Mouse (Mus musculus) embryonic fibroblast, embryonic 13.5 days (primary cell): ENCODE data around the gene Rps6kb1. TPM values are rescaled to one million over a fixed set of nuclear protein-coding genes. Genes with fewer than 3 reads are reported as not detected.
A peak's percentile ranks its signal among the peaks of the same experiment; 100 is the strongest.

Source experiments
- H3K27ac ChIP-seq: 2 replicates; pipeline ENCODE4 v1.5.1; 2012; ENCODE audit warnings: low read length, control low read depth, inconsistent platforms; ENCODE audit not compliant: insufficient read depth
- H3K4me1 ChIP-seq: 2 replicates; pipeline ENCODE4 v1.6.1; 2011; ENCODE audit warnings: low read length; ENCODE audit not compliant: control insufficient read depth, insufficient read depth
- H3K4me3 ChIP-seq: 2 replicates; pipeline ENCODE4 v1.5.1; 2011; ENCODE audit warnings: mild to moderate bottlenecking, control low read depth, low read length; ENCODE audit not compliant: insufficient read depth
- CTCF ChIP-seq: IDR thresholded peaks from 2 replicates; pipeline ENCODE4 v1.5.1; 2011; ENCODE audit warnings: mild to moderate bottlenecking, control low read depth, low read length, moderate library complexity, borderline replicate concordance; ENCODE audit not compliant: insufficient read depth
- POLR2A ChIP-seq: IDR thresholded peaks from 2 replicates; pipeline ENCODE4 v1.6.1; 2011; ENCODE audit warnings: low read depth, mild to moderate bottlenecking, control low read depth, low read length, moderate library complexity
- polyA plus RNA-seq: library from polyadenylated mRNA; stranded (reverse); fragments of >200 nt; gene quantifications from 2 replicates; pipeline ENCODE4 v1.2.4, GENCODE M21; 2011; ENCODE audit warnings: low read depth; ENCODE audit not compliant: missing spikeins, insufficient read length

The Rps6kb1 gene
- polyA plus RNA-seq, 1 experiment, result 70.3 TPM

DNA sequence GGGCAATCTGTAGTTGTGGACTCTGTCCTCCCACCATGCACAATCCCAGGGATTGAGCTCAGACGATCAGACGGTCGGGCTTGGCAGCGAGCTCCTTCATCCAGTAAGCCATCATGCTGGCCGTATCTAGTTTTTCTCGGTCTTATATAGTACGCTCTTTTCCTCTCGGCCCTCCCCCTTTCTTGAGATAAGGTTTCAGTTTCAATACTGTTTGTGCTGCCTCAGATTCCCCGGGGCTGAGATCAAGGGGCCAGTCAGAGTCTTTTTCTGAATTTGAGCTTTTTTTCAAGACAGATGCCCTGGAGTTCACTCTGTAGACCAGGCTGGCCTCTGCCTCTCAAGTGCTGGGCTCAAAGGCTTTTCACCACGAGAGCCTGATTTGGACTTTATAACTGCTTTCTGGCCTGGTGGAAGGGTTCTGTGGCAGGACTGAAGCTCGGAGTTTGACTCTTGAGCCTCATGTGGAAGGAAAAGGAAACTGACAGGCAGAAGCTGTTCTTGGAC is 36.7 kb upstream of the Rps6kb1 start:
- Histone ChIP-seq H3K4me1 (peaks cover 12% of the 10 kb centered on the region), H3K27ac (peak overlapping the region; percentile 100)
- TF ChIP-seq POLR2A, result peak; percentile 88
- TF ChIP-seq CTCF, result no peak

DNA sequence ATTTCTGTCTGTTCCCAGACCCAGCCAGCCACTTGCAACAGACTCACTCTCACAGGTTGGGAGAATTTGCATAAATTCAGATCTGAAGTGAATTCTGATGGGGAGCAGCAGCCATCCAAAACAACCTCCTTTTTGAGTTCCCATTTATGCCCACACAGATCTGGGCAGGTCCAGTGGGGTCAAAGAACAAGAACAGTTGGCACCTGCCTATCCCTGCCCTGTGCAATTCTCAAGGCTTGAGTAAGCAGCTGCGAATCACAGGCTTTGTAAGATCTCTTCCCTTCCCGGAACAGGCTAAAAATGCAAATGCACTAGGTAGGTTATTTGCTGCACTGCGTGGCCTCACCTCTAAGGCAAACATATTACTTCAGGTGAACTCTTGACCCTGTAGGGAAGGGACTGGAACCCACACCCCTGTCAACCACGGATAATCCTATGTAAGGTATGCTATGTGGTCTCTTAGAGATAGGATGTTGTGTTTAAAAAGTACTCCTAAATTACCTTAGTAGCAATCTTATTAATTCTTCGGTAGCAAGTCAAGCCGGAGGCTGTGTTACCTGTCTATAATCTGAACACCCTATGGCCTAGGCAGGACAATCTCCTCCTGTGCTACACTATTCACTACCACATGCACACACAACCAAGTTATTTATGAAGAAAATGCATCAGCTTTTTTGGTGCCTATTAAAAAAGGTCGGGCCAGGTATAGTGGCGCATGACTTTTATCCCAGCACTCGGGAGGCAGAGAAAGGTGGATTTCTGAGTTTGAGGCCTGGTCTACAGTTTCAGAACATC is 35.9 kb upstream of the Rps6kb1 start:
- TF ChIP-seq POLR2A (peak; percentile 90), CTCF (no peak)
- H3K4me3 ChIP-seq, result no peak overlapping the region
- peak overlapping the region; percentile 100 for H3K27ac ChIP-seq
- peaks cover 19% of the 10 kb centered on the region for H3K4me1 ChIP-seq

More for the DNA sequence above, 36.7 kb upstream of the Rps6kb1 start:
- H3K4me3 ChIP-seq, result no peak overlapping the region

DNA sequence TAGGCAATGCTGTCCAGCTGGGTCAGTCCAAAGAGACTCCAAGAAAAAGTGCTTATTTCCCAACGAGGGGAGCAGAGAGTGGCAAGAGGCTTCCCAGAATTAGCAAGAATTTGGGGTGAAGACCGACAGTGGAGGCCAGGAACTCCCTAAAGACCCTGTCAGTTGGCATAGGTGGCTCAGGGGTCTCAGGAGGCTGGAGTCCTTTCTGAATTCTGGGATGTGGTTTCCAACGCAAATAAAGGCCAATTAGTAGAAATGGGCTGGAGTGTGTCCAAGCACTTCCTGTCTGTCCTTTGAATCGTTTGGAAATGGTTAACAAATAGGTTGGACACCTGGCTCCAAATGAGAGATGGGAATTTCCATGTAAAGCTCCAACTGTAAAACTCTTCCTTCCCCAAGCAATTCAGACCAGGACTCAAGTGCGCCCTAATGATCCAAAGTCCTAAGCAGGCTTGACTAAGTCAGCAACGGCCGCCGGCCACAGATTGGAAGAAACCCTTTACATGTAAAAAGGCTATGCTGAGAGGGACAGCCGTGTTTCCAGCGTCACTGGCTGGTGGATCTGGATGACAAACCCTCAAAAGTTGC is 35.2 kb upstream of the Rps6kb1 start:
- no peak; the same call in 1 of the 2 replicates for TF ChIP-seq POLR2A
- no peak for TF ChIP-seq CTCF
- H3K27ac ChIP-seq, result peak overlapping the region; percentile 100
- H3K4me3 ChIP-seq, result no peak overlapping the region
- peaks cover 20% of the 10 kb centered on the region for H3K4me1 ChIP-seq

DNA sequence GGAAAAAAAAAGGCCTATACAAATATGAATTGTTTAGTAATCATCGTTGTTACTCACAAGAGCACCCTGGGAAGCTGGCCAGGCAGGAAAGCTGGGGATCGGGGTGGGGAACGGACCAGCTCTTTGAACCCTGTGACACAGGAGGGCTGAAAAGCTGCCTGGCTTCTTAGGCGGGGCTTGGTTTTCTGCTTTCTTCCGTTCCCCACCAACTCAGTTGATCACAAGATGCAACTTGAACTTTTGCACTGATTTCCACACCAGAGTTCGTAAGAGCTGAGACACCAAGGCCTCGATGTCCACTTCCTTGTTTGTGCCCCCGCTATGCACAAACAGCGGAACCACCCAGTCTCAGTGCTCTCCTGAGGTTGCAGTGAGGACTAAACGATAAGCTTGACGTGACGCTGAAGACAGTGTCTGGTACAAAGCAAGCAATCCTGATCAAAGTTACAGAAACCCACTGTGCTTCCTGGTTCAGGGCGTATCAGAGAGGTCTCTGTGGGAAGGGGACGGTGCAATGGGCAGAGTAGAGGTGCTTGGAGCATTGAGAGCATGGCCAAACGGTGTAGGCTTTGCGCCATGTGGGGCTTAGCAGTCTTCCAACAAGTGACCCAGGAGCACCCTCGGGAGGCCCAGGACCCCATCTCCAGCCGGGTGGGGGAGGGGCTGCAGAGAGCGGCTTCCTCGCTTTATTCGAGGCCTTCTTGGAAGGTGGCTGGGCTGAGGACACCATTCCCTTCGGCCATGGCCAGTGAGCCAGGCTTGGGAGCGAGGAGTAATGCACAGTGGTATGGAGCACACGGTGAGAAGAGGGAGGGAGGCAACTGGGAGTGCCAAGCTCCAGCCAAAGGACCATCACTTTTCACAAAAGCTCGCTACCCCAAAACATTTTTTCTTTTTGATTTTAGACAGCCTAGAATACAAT is 34.5 kb upstream of the Rps6kb1 start:
- Histone ChIP-seq H3K4me1 (peaks cover 20% of the 10 kb centered on the region), H3K27ac (peak overlapping the region; percentile 100), H3K4me3 (no peak overlapping the region)
- TF ChIP-seq POLR2A (peak; percentile 79), CTCF (no peak)

DNA sequence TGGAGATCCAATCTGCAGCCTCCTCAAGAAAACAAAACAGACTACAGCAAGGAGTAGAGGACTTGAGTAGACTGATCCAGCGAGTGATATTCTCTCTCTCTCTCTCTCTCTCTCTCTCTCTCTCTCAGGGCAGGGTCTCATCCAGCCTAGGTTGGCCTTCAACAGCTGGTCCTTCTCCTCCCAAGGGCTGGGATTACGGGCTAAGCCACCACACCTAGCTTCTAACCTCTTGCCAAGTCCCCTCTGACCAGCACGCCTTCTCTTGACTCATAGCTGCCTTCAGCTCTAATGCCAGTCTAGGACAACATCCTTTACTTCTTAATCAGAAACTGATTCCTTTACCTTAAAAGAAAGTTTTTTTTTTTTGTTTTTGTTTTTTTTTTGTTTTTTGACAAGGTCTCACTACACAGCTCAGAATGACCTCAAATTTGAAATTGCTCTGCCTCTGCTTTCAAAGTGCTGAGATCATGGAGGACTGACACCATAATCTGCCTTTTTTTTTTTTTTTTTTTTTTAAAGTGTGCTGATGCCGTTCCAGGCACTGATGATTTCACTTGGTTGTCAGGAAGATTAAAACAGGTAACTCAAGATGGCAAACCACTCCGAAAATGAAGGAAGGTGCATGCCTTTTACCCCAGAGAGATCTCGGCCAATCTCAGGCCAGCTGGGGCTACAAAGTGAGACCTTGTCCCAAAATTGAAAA is 33.7 kb upstream of the Rps6kb1 start:
- no peak overlapping the region for H3K4me3 ChIP-seq
- TF ChIP-seq CTCF, result no peak
- peak; percentile 52 for TF ChIP-seq POLR2A
- H3K27ac ChIP-seq, result peak overlapping the region; percentile 100
- peaks cover 20% of the 10 kb centered on the region for H3K4me1 ChIP-seq

DNA sequence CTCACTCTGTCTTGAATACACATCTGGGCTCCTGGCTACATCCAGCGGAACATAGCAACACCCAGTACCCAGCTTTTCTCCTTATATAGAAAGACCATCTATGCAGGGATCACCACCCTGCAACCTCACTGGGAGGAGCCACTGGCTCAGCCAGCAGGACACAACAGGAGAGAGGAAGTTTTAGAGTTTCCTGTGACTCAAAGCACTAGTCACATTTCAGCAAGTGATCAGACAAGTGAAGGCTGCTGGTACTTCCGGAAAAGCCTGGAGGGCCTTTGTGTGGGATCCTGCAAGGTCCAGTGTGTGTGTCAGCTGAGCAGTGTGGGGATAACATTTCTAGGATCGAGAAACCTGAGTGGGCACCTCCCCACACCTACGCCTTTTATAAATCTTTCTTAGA is 32.6 kb upstream of the Rps6kb1 start:
- no peak; the same call in none of the 2 replicates for TF ChIP-seq POLR2A
- Histone ChIP-seq H3K4me3 (no peak overlapping the region), H3K27ac (peak overlapping the region; percentile 100), H3K4me1 (peaks cover 20% of the 10 kb centered on the region)

DNA sequence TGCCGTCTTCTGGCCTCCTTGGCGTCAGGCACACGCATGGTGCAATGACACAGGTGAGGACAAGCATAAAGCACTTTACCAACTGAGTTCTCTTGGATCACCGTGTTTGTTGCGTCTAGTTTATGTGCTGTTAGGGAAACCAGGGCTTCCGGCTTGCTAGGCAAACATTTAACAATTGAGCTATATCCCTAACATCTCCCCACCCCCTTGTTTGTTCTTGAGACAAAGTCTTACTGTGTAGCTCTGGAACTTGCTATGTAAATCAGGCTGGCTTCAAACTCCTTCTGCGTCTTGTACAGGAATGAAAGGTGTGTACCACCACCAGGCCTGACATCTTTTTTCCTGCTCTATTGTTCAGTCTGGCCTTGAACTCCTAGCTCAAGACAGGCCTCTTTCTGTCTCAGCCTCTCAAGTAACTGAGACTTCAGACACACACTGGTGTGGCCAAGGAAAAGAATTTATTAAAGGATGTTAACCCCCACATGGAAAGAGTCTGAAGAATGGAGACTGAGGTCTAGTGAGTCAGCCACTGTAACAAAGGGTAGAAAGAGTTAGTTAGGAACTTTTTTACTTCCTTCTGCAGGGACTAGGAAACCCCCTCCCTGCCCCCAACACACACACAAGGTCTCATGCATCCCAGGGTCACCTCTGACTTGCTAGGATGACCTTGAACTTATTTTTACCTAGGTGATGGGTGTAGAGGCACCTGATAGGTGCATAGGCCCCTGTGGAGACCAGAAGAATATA is 31.2 kb upstream of the Rps6kb1 start:
- peaks cover 24% of the 10 kb centered on the region for H3K4me1 ChIP-seq
- peak overlapping the region; percentile 100 for H3K27ac ChIP-seq
- TF ChIP-seq CTCF (no peak), POLR2A (peak; percentile 2; the same call in 1 of the 2 replicates)
- H3K4me3 ChIP-seq, result no peak overlapping the region

DNA sequence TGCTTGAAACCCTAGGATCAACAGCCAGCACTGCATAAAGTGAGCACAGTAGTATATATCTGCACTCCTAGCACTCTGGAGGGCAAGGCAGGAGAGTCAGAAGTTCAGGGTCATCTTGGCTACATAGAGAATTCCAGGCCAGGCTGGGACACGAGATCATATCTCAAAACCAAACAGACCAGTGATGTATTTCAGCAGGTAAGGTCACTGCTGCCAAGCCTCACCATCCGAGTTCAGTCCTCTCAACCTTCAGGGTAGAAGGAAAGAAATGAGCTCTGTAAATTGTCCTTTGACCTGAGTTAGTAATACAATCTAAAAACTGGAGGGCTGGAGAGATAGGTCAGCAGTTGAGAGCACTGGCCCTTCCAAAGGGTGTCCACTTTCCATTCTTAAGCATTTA is 29.8 kb upstream of the Rps6kb1 start:
- Histone ChIP-seq H3K4me3 (no peak overlapping the region), H3K27ac (peak overlapping the region; percentile 5; the same call in 1 of the 2 replicates), H3K4me1 (peaks cover 30% of the 10 kb centered on the region)
- TF ChIP-seq POLR2A (no peak), CTCF (no peak)
